Mouse (Mus musculus) E14TG2a.4 (cell line): ENCODE data around the gene Tbc1d2b.

Experiments used
- H3K27me3 ChIP-seq: 2 replicates; pipeline ENCODE4 v1.6.1; 2014; ENCODE audit warnings: low read length, control low read depth; ENCODE audit not compliant: insufficient read depth
- H3K36me3 ChIP-seq: 2 replicates; pipeline ENCODE4 v1.6.1; 2014; ENCODE audit warnings: low read length, control low read depth; ENCODE audit not compliant: insufficient read depth
- H3K4me1 ChIP-seq: replicated peaks from 2 replicates; pipeline ENCODE4 v1.6.1; 2014; ENCODE audit warnings: low read depth, low read length, control low read depth
- H3K4me3 ChIP-seq: replicated peaks from 2 replicates; pipeline ENCODE4 v1.5.1; 2014; ENCODE audit warnings: mild to moderate bottlenecking, low read length
- H3K9me3 ChIP-seq: 2 replicates; pipeline ENCODE4 v1.6.1; 2014; ENCODE audit warnings: low read length, control low read depth
- CTCF ChIP-seq: conservative IDR thresholded peaks from 2 replicates; pipeline ENCODE4 v1.5.1; 2014; ENCODE audit warnings: low read length
- NANOG ChIP-seq: IDR thresholded peaks from 2 replicates; pipeline ENCODE4 v1.6.1; 2014; ENCODE audit warnings: borderline replicate concordance, low read length, mixed read lengths
- POU5F1 ChIP-seq: IDR thresholded peaks from 2 replicates; pipeline ENCODE4 v1.6.1; 2014; ENCODE audit warnings: low read length, borderline replicate concordance

Tbc1d2b gene

DNA sequence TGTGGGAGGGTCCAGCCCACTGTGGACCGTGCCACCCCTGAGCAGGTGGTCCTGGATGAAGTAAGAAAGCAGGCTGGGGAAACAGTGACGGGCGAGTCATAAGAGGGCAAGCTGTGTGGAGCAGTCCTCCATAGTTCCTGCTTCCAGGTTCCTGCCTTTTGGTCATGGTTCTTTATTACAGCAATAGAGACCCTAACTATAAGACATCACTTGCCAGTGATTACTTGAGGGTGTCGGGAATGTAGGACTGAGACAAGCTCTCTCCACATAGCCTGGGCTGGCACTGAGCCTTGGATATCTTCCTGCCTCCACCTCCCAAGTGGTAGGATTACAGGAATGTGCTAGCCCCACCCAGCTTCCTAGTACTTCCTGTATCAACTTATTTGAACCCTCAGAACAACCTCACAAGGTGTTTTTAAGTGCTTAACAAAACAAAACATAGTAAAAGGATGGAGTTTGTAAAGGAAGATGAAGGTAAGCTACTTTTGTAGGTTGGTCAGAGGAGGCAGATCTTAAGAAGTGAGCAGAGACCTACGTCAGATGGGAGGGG, 1.0 kb upstream of the Tbc1d2b start:
- Histone ChIP-seq H3K4me3 (peak overlapping the region; percentile 5; the same call in 1 of the 2 replicates), H3K4me1 (peaks cover 57% of the 10 kb centered on the region), H3K36me3 (no peaks in the 10 kb centered on the region), H3K9me3 (no peaks in the 10 kb centered on the region), H3K27me3 (peaks cover 5% of the 10 kb centered on the region; the same call in 1 of the 2 replicates)
- TF ChIP-seq NANOG (no peak), CTCF (no peak), POU5F1 (no peak)

DNA sequence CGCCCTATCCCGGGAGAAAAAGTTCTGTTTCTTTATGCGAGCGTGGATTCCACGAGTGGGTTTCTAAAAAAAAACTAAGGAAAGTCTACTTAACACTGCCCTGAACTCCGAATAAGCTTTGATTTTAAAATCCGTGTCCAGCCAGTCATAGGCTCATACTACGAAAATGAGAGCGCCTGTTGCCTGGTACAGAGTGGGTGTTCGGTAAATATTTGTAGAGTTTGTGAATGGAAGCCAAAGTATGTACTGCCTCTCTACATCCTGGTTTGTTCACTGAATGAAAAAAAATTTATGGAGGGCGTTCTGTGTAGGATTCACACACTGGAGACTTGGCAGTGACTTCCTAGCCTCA, 316 bp upstream of the Tbc1d2b start:
- H3K4me3 ChIP-seq: peak overlapping the region; percentile 90
- no peaks in the 10 kb centered on the region for H3K9me3 ChIP-seq
- peaks cover 57% of the 10 kb centered on the region for H3K4me1 ChIP-seq
- H3K27me3 ChIP-seq: peaks cover 5% of the 10 kb centered on the region; the same call in 1 of the 2 replicates
- TF ChIP-seq NANOG (no peak), CTCF (no peak), POU5F1 (no peak)
- H3K36me3 ChIP-seq: no peaks in the 10 kb centered on the region

DNA sequence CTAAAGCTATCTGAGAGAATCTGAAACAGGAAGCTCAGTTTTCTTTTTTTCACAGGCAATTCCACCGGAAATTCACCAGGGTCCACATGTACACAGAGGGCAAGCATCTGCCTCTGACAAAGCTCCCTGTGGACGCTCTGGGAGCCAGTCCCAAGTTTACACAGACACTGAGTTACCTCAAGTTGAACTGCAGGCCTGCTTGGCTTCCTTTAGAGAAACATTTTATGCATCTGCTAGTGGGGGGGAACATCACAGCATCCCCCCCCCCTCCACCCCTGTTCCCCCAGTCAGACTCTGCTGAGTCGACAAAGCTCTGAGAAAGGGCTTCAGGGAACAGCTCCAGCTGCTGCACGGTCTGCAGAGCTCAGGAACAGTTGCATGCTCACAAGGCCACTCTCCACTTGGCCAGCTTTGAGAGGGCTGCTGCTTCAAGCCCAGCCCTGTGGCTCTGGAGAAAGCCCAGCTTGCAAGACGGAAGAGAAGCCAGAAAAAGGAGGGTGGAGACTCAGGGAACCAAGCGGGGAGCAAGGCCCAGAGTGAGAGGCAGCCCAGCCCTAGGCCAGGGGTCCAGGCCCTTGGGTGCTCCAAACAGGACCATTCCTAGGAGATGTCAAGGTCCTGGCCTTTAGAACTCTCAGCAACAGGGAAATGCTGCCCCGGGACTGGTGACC, 1.5 kb downstream of the Tbc1d2b start:
- Histone ChIP-seq H3K9me3 (no peaks in the 10 kb centered on the region), H3K4me1 (peaks cover 40% of the 10 kb centered on the region), H3K27me3 (peaks cover 5% of the 10 kb centered on the region; the same call in 1 of the 2 replicates), H3K4me3 (peak overlapping the region; percentile 90), H3K36me3 (peaks cover 8% of the 10 kb centered on the region; the same call in 1 of the 2 replicates)
- no peak for TF ChIP-seq NANOG

DNA sequence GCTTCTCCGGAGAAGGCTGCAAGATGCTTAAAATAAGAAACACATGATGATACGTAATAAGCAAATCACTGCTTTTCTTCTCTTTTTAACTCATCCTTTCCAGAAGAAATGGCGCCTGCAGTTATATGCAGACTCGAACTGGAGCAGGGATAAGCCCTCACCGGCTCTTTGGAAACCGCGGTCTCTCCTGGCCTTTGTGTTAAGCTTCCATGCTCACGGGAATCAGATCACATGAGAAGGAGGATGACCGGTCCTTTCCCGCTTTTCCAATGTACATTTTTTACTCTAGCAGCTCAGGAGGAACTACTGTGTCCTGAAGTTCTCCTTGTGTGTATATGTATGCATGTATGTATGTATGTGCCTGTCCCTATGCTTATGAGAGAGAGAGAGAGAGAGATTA, 3.7 kb downstream of the Tbc1d2b start:
- H3K4me1 ChIP-seq: peaks cover 27% of the 10 kb centered on the region
- TF ChIP-seq NANOG: no peak
- TF ChIP-seq CTCF: no peak
- TF ChIP-seq POU5F1: no peak

DNA sequence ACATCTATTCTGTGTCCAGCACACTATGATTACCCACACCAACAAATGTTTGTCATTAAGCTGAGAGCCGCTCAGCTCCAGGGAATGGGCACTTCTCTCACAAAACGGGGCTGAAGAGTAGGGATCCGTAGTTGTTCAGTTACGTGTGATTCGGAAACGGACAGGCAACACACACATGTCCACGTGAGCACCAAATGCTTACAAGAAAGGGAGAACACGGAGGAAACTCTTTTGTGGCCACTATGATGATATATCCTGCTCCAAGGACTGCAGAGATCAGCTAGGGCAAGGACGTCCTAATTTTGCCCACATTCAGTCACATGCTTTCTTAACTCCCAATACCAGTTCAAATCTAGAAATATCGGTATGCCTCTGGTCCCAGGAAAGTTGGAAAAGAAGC, 4.5 kb downstream of the Tbc1d2b start:
- no peak for TF ChIP-seq POU5F1
- TF ChIP-seq CTCF: no peak
- TF ChIP-seq NANOG: no peak
- peaks cover 5% of the 10 kb centered on the region; the same call in 1 of the 2 replicates for H3K27me3 ChIP-seq
- peaks cover 27% of the 10 kb centered on the region for H3K4me1 ChIP-seq
- peaks cover 8% of the 10 kb centered on the region; the same call in 1 of the 2 replicates for H3K36me3 ChIP-seq
- no peaks in the 10 kb centered on the region for H3K9me3 ChIP-seq
- no peak overlapping the region for H3K4me3 ChIP-seq

More for the DNA sequence above, 3.7 kb downstream of the Tbc1d2b start:
- no peaks in the 10 kb centered on the region for H3K9me3 ChIP-seq
- H3K36me3 ChIP-seq: peaks cover 8% of the 10 kb centered on the region; the same call in 1 of the 2 replicates
- no peak overlapping the region for H3K4me3 ChIP-seq
- peaks cover 5% of the 10 kb centered on the region; the same call in 1 of the 2 replicates for H3K27me3 ChIP-seq

DNA sequence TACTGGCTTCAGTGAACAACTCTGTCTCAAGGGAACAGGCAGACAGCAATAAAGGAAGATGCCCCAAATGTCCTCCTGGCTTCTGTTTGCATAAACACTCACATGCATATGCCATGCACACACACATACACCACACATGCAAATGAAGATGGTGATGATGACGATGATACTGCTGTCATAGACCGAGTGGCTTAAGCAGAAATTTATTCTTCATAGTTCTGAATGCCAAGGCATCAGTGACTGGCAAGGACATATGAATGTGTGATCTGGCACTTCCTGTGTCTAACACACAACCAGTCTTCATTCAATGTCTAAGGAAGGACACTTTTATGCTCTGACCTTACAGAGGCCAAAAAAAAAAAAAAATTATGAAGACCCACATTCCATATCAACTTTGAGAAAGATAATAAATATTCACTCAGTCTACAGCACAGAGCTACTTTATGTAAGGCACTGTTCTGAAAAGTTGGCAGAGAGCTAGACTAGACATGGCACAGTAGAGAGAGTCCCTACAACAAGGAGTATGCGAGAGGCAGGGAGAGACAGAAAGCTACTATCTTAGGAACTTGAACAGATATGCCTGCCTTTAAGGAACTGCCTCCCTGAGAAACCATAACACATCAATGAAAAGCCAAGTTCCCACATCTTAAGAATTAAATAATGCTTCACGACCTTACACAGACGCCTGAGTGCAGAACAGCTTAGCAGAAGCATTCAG, 5.1 kb downstream of the Tbc1d2b start:
- Histone ChIP-seq H3K4me1 (peaks cover 29% of the 10 kb centered on the region), H3K4me3 (no peak overlapping the region), H3K36me3 (peaks cover 8% of the 10 kb centered on the region; the same call in 1 of the 2 replicates), H3K9me3 (no peaks in the 10 kb centered on the region), H3K27me3 (peaks cover 5% of the 10 kb centered on the region; the same call in 1 of the 2 replicates)
- no peak for TF ChIP-seq NANOG
- TF ChIP-seq POU5F1: no peak
- TF ChIP-seq CTCF: no peak

DNA sequence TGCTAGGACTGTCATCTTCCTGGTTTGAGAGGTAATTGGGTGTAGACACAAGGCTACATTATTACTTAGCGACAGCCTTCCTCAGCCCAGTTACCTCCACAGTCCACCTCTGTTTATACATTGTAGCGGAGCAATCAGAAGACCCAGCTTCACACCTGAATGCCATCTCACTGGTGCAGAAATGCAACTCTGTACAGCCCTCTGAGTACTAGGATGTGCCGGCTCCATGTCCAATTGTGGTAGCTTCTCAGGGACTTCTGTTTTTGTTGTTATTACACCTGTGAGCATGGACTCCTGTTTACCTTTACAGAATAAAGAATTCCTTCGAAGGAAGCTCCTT, 7.3 kb downstream of the Tbc1d2b start:
- H3K27me3 ChIP-seq: no peaks in the 10 kb centered on the region
- no peaks in the 10 kb centered on the region for H3K9me3 ChIP-seq
- H3K4me3 ChIP-seq: no peak overlapping the region
- peaks cover 19% of the 10 kb centered on the region for H3K4me1 ChIP-seq
- H3K36me3 ChIP-seq: peaks cover 12% of the 10 kb centered on the region
- TF ChIP-seq CTCF (no peak), POU5F1 (no peak), NANOG (no peak)

DNA sequence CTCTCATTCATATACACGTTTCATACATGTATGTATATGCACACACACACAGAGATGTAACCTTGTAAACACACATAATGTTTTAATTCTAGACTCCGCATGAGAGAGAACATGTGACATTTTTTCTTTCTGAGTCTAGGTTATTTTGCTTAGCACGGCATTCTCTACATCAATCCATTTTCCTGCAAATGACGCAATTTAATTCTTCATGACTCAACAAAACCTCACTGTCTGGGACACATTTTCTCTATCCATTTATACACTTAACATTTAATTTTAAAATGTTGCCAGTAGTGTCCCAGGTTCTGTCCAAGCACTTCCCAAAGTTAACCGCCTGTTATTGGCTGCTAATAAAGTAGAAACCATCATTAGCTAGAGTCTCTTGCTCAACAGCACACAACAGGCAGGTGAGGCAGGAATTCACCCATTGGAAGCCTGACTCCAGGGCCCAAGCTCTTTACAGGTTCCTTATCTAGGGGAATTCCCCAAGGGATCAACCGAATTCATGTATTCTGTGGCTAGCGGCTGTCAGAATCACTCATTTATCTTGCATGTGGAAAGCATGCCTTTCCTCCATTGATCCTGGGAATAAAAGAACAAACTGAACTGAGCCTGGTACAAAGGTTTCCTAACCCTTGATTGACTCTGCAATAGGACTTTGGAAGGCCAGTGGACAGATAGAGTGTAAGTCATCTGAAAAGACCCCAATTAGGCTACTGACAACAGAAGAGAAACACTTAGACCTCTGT, 7.8 kb downstream of the Tbc1d2b start:
- Histone ChIP-seq H3K4me3 (no peak overlapping the region), H3K4me1 (peaks cover 24% of the 10 kb centered on the region)
- TF ChIP-seq POU5F1: no peak
- TF ChIP-seq CTCF: no peak
- TF ChIP-seq NANOG: no peak

More for the DNA sequence above, 7.8 kb downstream of the Tbc1d2b start:
- Histone ChIP-seq H3K27me3 (no peaks in the 10 kb centered on the region), H3K36me3 (peaks cover 12% of the 10 kb centered on the region), H3K9me3 (no peaks in the 10 kb centered on the region)
